Mouse (Mus musculus) stomach, embryonic 16.5 days (tissue): ENCODE measurements around the gene Kpnb1. TPM values are rescaled to one million over a fixed set of nuclear protein-coding genes. Genes with fewer than 3 reads are reported as not detected.

Source experiments
- microRNA-seq: library from miRNA; unstranded; fragments of <30 nt; microRNA quantifications from one replicate; pipeline ENCODE4, GENCODE M21; 2016
- polyA plus RNA-seq: library from polyadenylated mRNA; unstranded; fragments of >200 nt; fragmentation: Nextera tagmentation; extraction: Ambion mirVana; gene quantifications from 2 replicates; pipeline ENCODE4 v1.2.1, GENCODE M21; 2015

Gene Kpnb1
- polyA plus RNA-seq, 1 experiment from 2014 or later = 36.4 TPM

Small RNAs within 50 kb of the gene (microRNA-seq; reads per million reads assigned to microRNA genes)
- gene Mir7235 = 0.66 reads per million

Other genes starting within 250 kb of the Kpnb1 start
- 70.7 and 76.8 TPM in 2 replicates for gene Pnpo, start 243.9 kb downstream of the Kpnb1 start, polyA plus RNA-seq
- gene Sp2, start 204.9 kb downstream of the Kpnb1 start, polyA plus RNA-seq = 13.4 and 14.6 TPM in 2 replicates
- gene Sp6, start 174.5 kb downstream of the Kpnb1 start, polyA plus RNA-seq = 6.1 and 9.7 TPM in 2 replicates
- gene Scrn2, start 157.9 kb downstream of the Kpnb1 start, polyA plus RNA-seq = 20.3 and 20.7 TPM in 2 replicates
- gene Lrrc46, start 146.5 kb downstream of the Kpnb1 start, polyA plus RNA-seq = 0.34 and 0.62 TPM in 2 replicates
- 76.7 and 78.9 TPM in 2 replicates for gene Mrpl10, start 146.3 kb downstream of the Kpnb1 start, polyA plus RNA-seq
- gene Osbpl7, start 137.3 kb downstream of the Kpnb1 start, polyA plus RNA-seq = 10.5 and 11.8 TPM in 2 replicates
- gene Tbx21, start 72.5 kb downstream of the Kpnb1 start, polyA plus RNA-seq = 0.09 and 0.13 TPM in 2 replicates
- 2.0 and 2.5 TPM in 2 replicates for gene Tbkbp1, start 36.4 kb downstream of the Kpnb1 start, polyA plus RNA-seq
- 94.7 and 95.8 TPM in 2 replicates for gene Npepps, start 92.8 kb upstream of the Kpnb1 start, polyA plus RNA-seq
- gene Mrpl45, start 127.8 kb upstream of the Kpnb1 start, polyA plus RNA-seq = 38.5 and 38.6 TPM in 2 replicates
- 0.25 and 0.36 TPM in 2 replicates for gene Gpr179, start 164.2 kb upstream of the Kpnb1 start, polyA plus RNA-seq
- 2.8 and 3.4 TPM in 2 replicates for gene Socs7, start 174.7 kb upstream of the Kpnb1 start, polyA plus RNA-seq
- gene Arhgap23, start 227.7 kb upstream of the Kpnb1 start, polyA plus RNA-seq = 4.4 and 4.8 TPM in 2 replicates